26 mouse cellular contexts compared by ENCODE assay signal in genomic region chr17:35197126-35197525, GRCm38 (mm10). TPM values are rescaled to one million over a fixed set of nuclear protein-coding genes. Genes with fewer than 3 reads are reported as not detected.
DNase-seq lines count a peak whose midpoint lies in the region; TF ChIP-seq lines count a peak whose summit lies in the region.
"Had no signal": no experiment of that assay in that cellular context is flagged by ENCODE, and none has a peak within 500 bp of the region (broad histone marks: within the 10 kb centered on the region; RNA-seq: fewer than 3 reads in every experiment).

No protein-coding gene starts in this region.

- 13% methylated on average over 6 of the region's 6 CpGs for WGBS in spleen, adult 2 months

- H3K27ac ChIP-seq in spleen, adult 2 months (ENCODE audit: insufficient read depth, low read length): peak overlapping the region; percentile 29; the same call in 1 of the 2 replicates
- H3K27ac ChIP-seq: embryonic facial prominence, embryonic 10.5 days; forebrain, embryonic 13.5 days; heart, adult 2 months; heart, embryonic 15.5 days; hindbrain, embryonic 10.5 days; hindbrain, embryonic 14.5 days had no signal

- TF ChIP-seq CTCF in spleen, adult 2 months (IDR thresholded peaks at IDR 0.05; ENCODE audit: extremely low read depth, insufficient read depth, insufficient read length, insufficient replicate concordance): no peak

- peaks cover 15% of the 10 kb centered on the region for H3K36me3 ChIP-seq in spleen, adult 2 months (ENCODE audit: control insufficient read depth, insufficient read depth, low read length)
- H3K36me3 ChIP-seq: embryonic facial prominence, embryonic 10.5 days; G1E; heart, embryonic 15.5 days; hindbrain, embryonic 10.5 days had no signal

- no peaks in the 10 kb centered on the region for H3K27me3 ChIP-seq in spleen, adult 2 months (ENCODE audit: control insufficient read depth, insufficient read depth, low read length)
- H3K27me3 ChIP-seq: Patski had no signal

- TF ChIP-seq POLR2A in spleen, adult 2 months (IDR thresholded peaks at IDR 0.05; ENCODE audit: low read depth, low read length): no peak

- no peak for DNase-seq in spleen, adult 2 months (ENCODE audit: low read depth in 1 of 2, low spot score in 2 of 2)
- no peak for DNase-seq in spleen, adult 12 weeks (ENCODE audit: low spot score)
- DNase-seq in 416B (ENCODE audit: low read depth) (peak; percentile 64), MN1 (ENCODE audit: low spot score) (no peak)
- peak; percentile 77 for DNase-seq in CD4-positive helper T cell, adult 2 months (ENCODE audit: low read depth, low spot score)
- peak; percentile 83 for DNase-seq in induced T-regulatory cell, adult 2 months (ENCODE audit: low read depth)
- DNase-seq in heart, postnatal 4 days: no peak
- DNase-seq in layer of hippocampus, adult 9-11 months: no peak
- DNase-seq: adrenal gland, adult 2 months; adrenal gland, postnatal 25 days; B cell, adult 2 months; cerebellum, adult 18-20 months; cerebellum, adult 9-11 months; forebrain, postnatal 0 days; gastrocnemius, postnatal 14 days; heart, adult 2 months; heart, postnatal 14 days had no signal

- peak overlapping the region; percentile 37; the same call in 1 of the 2 replicates for H3K4me3 ChIP-seq in spleen, adult 2 months (ENCODE audit: extremely low read depth, insufficient read depth, insufficient read length)
- H3K4me3 ChIP-seq: embryonic facial prominence, embryonic 10.5 days; forebrain, embryonic 13.5 days had no signal

- H3K4me1 ChIP-seq in spleen, adult 2 months (ENCODE audit: control insufficient read depth, insufficient read depth, insufficient read length): peaks cover 22% of the 10 kb centered on the region; the same call in 1 of the 2 replicates

RNA-seq across cellular contexts. Expression of gene Ltb, which starts 2.9 kb away (rescaled TPM):
- polyA plus RNA-seq in spleen, adult 2 months (2012; rRNA removed): 531 and 756 TPM in 2 replicates
- 1 to 10 TPM in 1 of 2 experiments, under 1 TPM in 1; 0.81 to 1.0 TPM for total RNA-seq in heart, postnatal 4 days (2021)
- polyA plus RNA-seq: forebrain, embryonic 13.5 days; Patski had no signal

RNA-seq across cellular contexts. Expression of gene Tnf, which starts 4.7 kb away (rescaled TPM):
- 7.5 and 13.2 TPM in 2 replicates for polyA plus RNA-seq in spleen, adult 2 months (2012; rRNA removed)
- total RNA-seq in heart, postnatal 4 days (2021): 1 to 10 TPM in 1 of 2 experiments, under 1 TPM in 1; 0.76 to 1.3 TPM
- total RNA-seq: gastrocnemius, adult 18-20 months had no signal
- polyA plus RNA-seq: embryonic facial prominence, embryonic 10.5 days; forebrain, embryonic 13.5 days; forebrain, postnatal 0 days; heart, embryonic 11.5 days; heart, embryonic 15.5 days; hindbrain, embryonic 10.5 days; hindbrain, embryonic 14.5 days; Patski had no signal

RNA-seq across cellular contexts. Expression of gene Lta, which starts 8.0 kb away (rescaled TPM):
- polyA plus RNA-seq in spleen, adult 2 months (2012; rRNA removed): 24.8 and 26.8 TPM in 2 replicates
- total RNA-seq in heart, postnatal 4 days (2021): under 1 TPM; 0.26 to 0.32 TPM
- total RNA-seq: forebrain, postnatal 0 days; G1E had no signal
- polyA plus RNA-seq: embryonic facial prominence, embryonic 10.5 days; forebrain, embryonic 13.5 days; G1E; heart, embryonic 11.5 days; hindbrain, embryonic 10.5 days had no signal

RNA-seq across cellular contexts. Expression of gene Lst1, which starts 8.9 kb away (rescaled TPM):
- 109 and 112 TPM in 2 replicates for polyA plus RNA-seq in spleen, adult 2 months (2012; rRNA removed)
- total RNA-seq in heart, postnatal 4 days (2021): 1 to 10 TPM; 4.2 to 4.8 TPM
- polyA plus RNA-seq: Patski had no signal

RNA-seq across cellular contexts. Expression of gene Aif1, which starts 21.3 kb away (rescaled TPM):
- 8.3 and 10.2 TPM in 2 replicates for polyA plus RNA-seq in spleen, adult 2 months (2012; rRNA removed)
- 1 to 10 TPM; 2.9 to 3.4 TPM for total RNA-seq in heart, postnatal 4 days (2021)

Comparison
In these comparisons a context has a peak if more than half of its experiments do, and no peak if none do; other contexts are left out.
1. DNase-seq: peak in 416B (single experiment), CD4-positive helper T cell, adult 2 months (single experiment) and induced T-regulatory cell, adult 2 months (single experiment); none in spleen, adult 2 months (0 of 2), spleen, adult 12 weeks (single experiment), heart, postnatal 4 days (single experiment), MN1 (single experiment) and layer of hippocampus, adult 9-11 months (single experiment).